Mouse (Mus musculus): Measurements from ENCODE around the gene Lemd2. TPM values are rescaled to one million over a fixed set of nuclear protein-coding genes. Genes with fewer than 3 reads are reported as not detected.

Lemd2 gene
- polyA plus RNA-seq, 1 experiment = 86.6 TPM

GRCm38 (mm10) chr17:27153773-27154193 lies 50.5 kb downstream of the Lemd2 start:
- H3K4me1 ChIP-seq (ENCODE audit: control insufficient read depth, insufficient read depth, insufficient read length) = no peaks in the 10 kb centered on the region
- H3K36me3 ChIP-seq (ENCODE audit: control insufficient read depth, insufficient read depth, low read length) = no peaks in the 10 kb centered on the region
- H3K27ac ChIP-seq (ENCODE audit: insufficient read depth, low read length) = no peak overlapping the region
- DNase-seq (ENCODE audit: low read depth in 1 of 2, low spot score in 2 of 2) = no peak
- no peak overlapping the region for H3K4me3 ChIP-seq (ENCODE audit: extremely low read depth, insufficient read depth, insufficient read length)
- WGBS = 87% methylated on average over 9 of the region's 9 CpGs
- H3K27me3 ChIP-seq (ENCODE audit: control insufficient read depth, insufficient read depth, low read length) = no peaks in the 10 kb centered on the region
- no peak for TF ChIP-seq POLR2A (IDR thresholded peaks at IDR 0.05; ENCODE audit: low read depth, low read length)

GRCm38 (mm10) chr17:27152976-27153723 lies 51.1 kb downstream of the Lemd2 start:
- DNase-seq (ENCODE audit: low read depth in 1 of 2, low spot score in 2 of 2) = no peak
- WGBS = 66% methylated on average over 8 of the region's 8 CpGs
- H3K27ac ChIP-seq (ENCODE audit: insufficient read depth, low read length) = no peak overlapping the region
- H3K4me1 ChIP-seq (ENCODE audit: control insufficient read depth, insufficient read depth, insufficient read length) = no peaks in the 10 kb centered on the region
- no peak for TF ChIP-seq CTCF (IDR thresholded peaks at IDR 0.05; ENCODE audit: extremely low read depth, insufficient read depth, insufficient read length, insufficient replicate concordance)
- no peak for TF ChIP-seq POLR2A (IDR thresholded peaks at IDR 0.05; ENCODE audit: low read depth, low read length)
- no peaks in the 10 kb centered on the region for H3K36me3 ChIP-seq (ENCODE audit: control insufficient read depth, insufficient read depth, low read length)
- no peak overlapping the region for H3K4me3 ChIP-seq (ENCODE audit: extremely low read depth, insufficient read depth, insufficient read length)
- H3K27me3 ChIP-seq (ENCODE audit: control insufficient read depth, insufficient read depth, low read length) = no peaks in the 10 kb centered on the region

- no peak overlapping the region for H3K27ac ChIP-seq (ENCODE audit: insufficient read depth, low read length)
- no peak for DNase-seq (ENCODE audit: low read depth in 1 of 2, low spot score in 2 of 2)
Observed at GRCm38 (mm10) chr17:27151411-27151810, 52.9 kb downstream of the Lemd2 start.

GRCm38 (mm10) chr17:27150871-27151270 lies 53.4 kb downstream of the Lemd2 start:
- Histone ChIP-seq H3K27ac (ENCODE audit: insufficient read depth, low read length) (no peak overlapping the region), H3K36me3 (ENCODE audit: control insufficient read depth, insufficient read depth, low read length) (no peaks in the 10 kb centered on the region), H3K4me1 (ENCODE audit: control insufficient read depth, insufficient read depth, insufficient read length) (no peaks in the 10 kb centered on the region), H3K4me3 (ENCODE audit: extremely low read depth, insufficient read depth, insufficient read length) (no peak overlapping the region), H3K27me3 (ENCODE audit: control insufficient read depth, insufficient read depth, low read length) (peaks cover 3% of the 10 kb centered on the region; the same call in 1 of the 2 replicates)
- 82% methylated on average over 7 of the region's 7 CpGs for WGBS
- no peak for TF ChIP-seq CTCF (IDR thresholded peaks at IDR 0.05; ENCODE audit: extremely low read depth, insufficient read depth, insufficient read length, insufficient replicate concordance)
- TF ChIP-seq POLR2A (IDR thresholded peaks at IDR 0.05; ENCODE audit: low read depth, low read length) = no peak
- no peak for DNase-seq (ENCODE audit: low read depth in 1 of 2, low spot score in 2 of 2)

More at GRCm38 (mm10) chr17:27151411-27151810, 52.9 kb downstream of the Lemd2 start:
- Histone ChIP-seq H3K36me3 (ENCODE audit: control insufficient read depth, insufficient read depth, low read length) (no peaks in the 10 kb centered on the region), H3K27me3 (ENCODE audit: control insufficient read depth, insufficient read depth, low read length) (no peaks in the 10 kb centered on the region), H3K4me3 (ENCODE audit: extremely low read depth, insufficient read depth, insufficient read length) (no peak overlapping the region), H3K4me1 (ENCODE audit: control insufficient read depth, insufficient read depth, insufficient read length) (no peaks in the 10 kb centered on the region)
- TF ChIP-seq POLR2A (IDR thresholded peaks at IDR 0.05; ENCODE audit: low read depth, low read length) (no peak), CTCF (IDR thresholded peaks at IDR 0.05; ENCODE audit: extremely low read depth, insufficient read depth, insufficient read length, insufficient replicate concordance) (peak; percentile 64; the same call in 1 of the 2 replicates)
- 78% methylated on average over 8 of the region's 8 CpGs for WGBS

GRCm38 (mm10) chr17:27146323-27146923 lies 57.8 kb downstream of the Lemd2 start:
- Histone ChIP-seq H3K4me1 (ENCODE audit: control insufficient read depth, insufficient read depth, insufficient read length) (no peaks in the 10 kb centered on the region), H3K36me3 (ENCODE audit: control insufficient read depth, insufficient read depth, low read length) (no peaks in the 10 kb centered on the region), H3K4me3 (ENCODE audit: extremely low read depth, insufficient read depth, insufficient read length) (no peak overlapping the region), H3K27ac (ENCODE audit: insufficient read depth, low read length) (no peak overlapping the region), H3K27me3 (ENCODE audit: control insufficient read depth, insufficient read depth, low read length) (peaks cover 3% of the 10 kb centered on the region; the same call in 1 of the 2 replicates)
- 51% methylated on average over 8 of the region's 8 CpGs for WGBS
- no peak for DNase-seq (ENCODE audit: low read depth in 1 of 2, low spot score in 2 of 2)
- TF ChIP-seq POLR2A (IDR thresholded peaks at IDR 0.05; ENCODE audit: low read depth, low read length) = no peak
- TF ChIP-seq CTCF (IDR thresholded peaks at IDR 0.05; ENCODE audit: extremely low read depth, insufficient read depth, insufficient read length, insufficient replicate concordance) = no peak

GRCm38 (mm10) chr17:27144152-27144551 lies 60.1 kb downstream of the Lemd2 start:
- peaks cover 3% of the 10 kb centered on the region; the same call in 1 of the 2 replicates for H3K27me3 ChIP-seq (ENCODE audit: control insufficient read depth, insufficient read depth, low read length)
- H3K27ac ChIP-seq (ENCODE audit: insufficient read depth, low read length) = no peak overlapping the region
- no peaks in the 10 kb centered on the region for H3K36me3 ChIP-seq (ENCODE audit: control insufficient read depth, insufficient read depth, low read length)
- H3K4me1 ChIP-seq (ENCODE audit: control insufficient read depth, insufficient read depth, insufficient read length) = no peaks in the 10 kb centered on the region
- 56% methylated on average over 4 of the region's 4 CpGs for WGBS
- H3K4me3 ChIP-seq (ENCODE audit: extremely low read depth, insufficient read depth, insufficient read length) = no peak overlapping the region
- no peak for DNase-seq (ENCODE audit: low read depth in 1 of 2, low spot score in 2 of 2)
- TF ChIP-seq POLR2A (IDR thresholded peaks at IDR 0.05; ENCODE audit: low read depth, low read length) (no peak), CTCF (IDR thresholded peaks at IDR 0.05; ENCODE audit: extremely low read depth, insufficient read depth, insufficient read length, insufficient replicate concordance) (no peak)

GRCm38 (mm10) chr17:27141971-27142450 lies 62.3 kb downstream of the Lemd2 start:
- no peak overlapping the region for H3K27ac ChIP-seq (ENCODE audit: insufficient read depth, low read length)

More at GRCm38 (mm10) chr17:27141971-27142450, 62.3 kb downstream of the Lemd2 start:
- WGBS = 78% methylated on average over 10 of the region's 10 CpGs
- no peak overlapping the region for H3K4me3 ChIP-seq (ENCODE audit: extremely low read depth, insufficient read depth, insufficient read length)
- TF ChIP-seq POLR2A (IDR thresholded peaks at IDR 0.05; ENCODE audit: low read depth, low read length) (no peak), CTCF (IDR thresholded peaks at IDR 0.05; ENCODE audit: extremely low read depth, insufficient read depth, insufficient read length, insufficient replicate concordance) (no peak)
- H3K4me1 ChIP-seq (ENCODE audit: control insufficient read depth, insufficient read depth, insufficient read length) = no peaks in the 10 kb centered on the region
- no peaks in the 10 kb centered on the region for H3K36me3 ChIP-seq (ENCODE audit: control insufficient read depth, insufficient read depth, low read length)
- DNase-seq (ENCODE audit: low read depth in 1 of 2, low spot score in 2 of 2) = no peak
- peaks cover 3% of the 10 kb centered on the region; the same call in 1 of the 2 replicates for H3K27me3 ChIP-seq (ENCODE audit: control insufficient read depth, insufficient read depth, low read length)
